Mouse (Mus musculus): ENCODE measurements around the gene Hist2h3b. TPM values are rescaled to one million over a fixed set of nuclear protein-coding genes. Genes with fewer than 3 reads are reported as not detected.

Gene Hist2h3b
- polyA plus RNA-seq, 1 experiment from 2014 or later = 12.2 TPM

Small RNAs within 50 kb of the gene (microRNA-seq; reads per million reads assigned to microRNA genes)
- gene Gm44492 = 0.65 reads per million
- not detected for gene Gm47311
- gene Gm47313 = not detected

Other genes with a start within 250 kb of the Hist2h3b start
- gene Vps45, start 210.2 kb upstream of the Hist2h3b start, polyA plus RNA-seq (2015; fragmentation: Nextera tagmentation; extraction: Ambion mirVana) = 56.1 and 63.2 TPM in 2 replicates
- gene Otud7b, start 164.1 kb upstream of the Hist2h3b start, polyA plus RNA-seq (2015; fragmentation: Nextera tagmentation; extraction: Ambion mirVana) = 8.6 and 9.6 TPM in 2 replicates
- 10.3 and 12.2 TPM in 2 replicates for gene Mtmr11, start 106.7 kb upstream of the Hist2h3b start, polyA plus RNA-seq (2015; fragmentation: Nextera tagmentation; extraction: Ambion mirVana)
- gene Sf3b4, start 96.3 kb upstream of the Hist2h3b start, polyA plus RNA-seq (2015; fragmentation: Nextera tagmentation; extraction: Ambion mirVana) = 127 and 146 TPM in 2 replicates
- gene Sv2a, start 87.5 kb upstream of the Hist2h3b start, polyA plus RNA-seq (2015; fragmentation: Nextera tagmentation; extraction: Ambion mirVana) = 126 and 137 TPM in 2 replicates
- 56.0 and 56.3 TPM in 2 replicates for gene Bola1, start 48.9 kb upstream of the Hist2h3b start, polyA plus RNA-seq (2015; fragmentation: Nextera tagmentation; extraction: Ambion mirVana)
- 0.42 and 0.77 TPM in 2 replicates for gene Hist2h2ab, start 48.8 kb upstream of the Hist2h3b start, polyA plus RNA-seq (2015; fragmentation: Nextera tagmentation; extraction: Ambion mirVana)
- gene Hist2h2ac, start 47.8 kb upstream of the Hist2h3b start, polyA plus RNA-seq (2015; fragmentation: Nextera tagmentation; extraction: Ambion mirVana) = 2.0 and 2.9 TPM in 2 replicates
- gene Hist2h2be, start 47.5 kb upstream of the Hist2h3b start, polyA plus RNA-seq (2015; fragmentation: Nextera tagmentation; extraction: Ambion mirVana) = 4.6 and 4.7 TPM in 2 replicates
- gene Hist2h3c2, start 29.5 kb upstream of the Hist2h3b start, polyA plus RNA-seq (2015; fragmentation: Nextera tagmentation; extraction: Ambion mirVana) = 1.2 and 1.7 TPM in 2 replicates
- gene Hist2h2aa2, start 28.4 kb upstream of the Hist2h3b start, polyA plus RNA-seq (2015; fragmentation: Nextera tagmentation; extraction: Ambion mirVana) = 28.7 and 39.4 TPM in 2 replicates
- gene Hist2h2aa1, start 23.2 kb upstream of the Hist2h3b start, polyA plus RNA-seq (2015; fragmentation: Nextera tagmentation; extraction: Ambion mirVana) = 17.3 and 22.4 TPM in 2 replicates
- gene Hist2h3c1, start 22.0 kb upstream of the Hist2h3b start, polyA plus RNA-seq (2015; fragmentation: Nextera tagmentation; extraction: Ambion mirVana) = 0.27 TPM in 1 of 2 replicates, not detected in the other
- gene Hist2h4, start 5.3 kb upstream of the Hist2h3b start, polyA plus RNA-seq (2015; fragmentation: Nextera tagmentation; extraction: Ambion mirVana) = 4.5 and 6.5 TPM in 2 replicates
- gene Hist2h2bb, start 1.1 kb downstream of the Hist2h3b start, polyA plus RNA-seq (2015; fragmentation: Nextera tagmentation; extraction: Ambion mirVana) = 3.0 and 4.2 TPM in 2 replicates
- 1.4 and 2.3 TPM in 2 replicates for gene Fcgr1, start 25.3 kb downstream of the Hist2h3b start, polyA plus RNA-seq (2015; fragmentation: Nextera tagmentation; extraction: Ambion mirVana)
- not detected in 2 replicates for gene BC107364, start 183.7 kb downstream of the Hist2h3b start, polyA plus RNA-seq (2015; fragmentation: Nextera tagmentation; extraction: Ambion mirVana)